Mouse (Mus musculus): ENCODE measurements around the gene Ncan.

Ncan gene

GRCm38 (mm10) chr8:70129309-70129952, 8.8 kb upstream of the Ncan start:
- DNase-seq (ENCODE audit: low read depth, low spot score) = no peak

GRCm38 (mm10) chr8:70128435-70128834, 7.8 kb upstream of the Ncan start:
- DNase-seq (ENCODE audit: low read depth, low spot score) = no peak

DNA sequence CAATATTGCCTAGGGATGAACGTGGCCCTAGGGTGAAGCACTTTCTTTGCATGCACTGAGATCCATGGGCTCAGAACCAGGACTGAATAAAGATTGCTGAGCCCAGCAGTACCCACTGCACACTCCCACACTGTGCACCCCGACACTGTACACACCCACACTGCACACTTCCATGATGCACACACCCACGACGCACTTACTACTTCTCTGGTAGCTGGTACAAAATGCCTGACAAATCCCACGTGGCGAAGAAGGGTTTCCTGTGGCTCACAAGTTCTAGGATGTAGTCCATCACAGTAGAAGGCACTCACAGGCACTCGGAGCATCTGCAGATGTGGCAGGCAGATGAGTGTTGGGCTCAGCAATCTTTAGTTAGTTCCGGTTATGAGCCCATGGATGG, 4.3 kb upstream of the Ncan start:
- DNase-seq (ENCODE audit: low read depth, low spot score) = no peak

DNA sequence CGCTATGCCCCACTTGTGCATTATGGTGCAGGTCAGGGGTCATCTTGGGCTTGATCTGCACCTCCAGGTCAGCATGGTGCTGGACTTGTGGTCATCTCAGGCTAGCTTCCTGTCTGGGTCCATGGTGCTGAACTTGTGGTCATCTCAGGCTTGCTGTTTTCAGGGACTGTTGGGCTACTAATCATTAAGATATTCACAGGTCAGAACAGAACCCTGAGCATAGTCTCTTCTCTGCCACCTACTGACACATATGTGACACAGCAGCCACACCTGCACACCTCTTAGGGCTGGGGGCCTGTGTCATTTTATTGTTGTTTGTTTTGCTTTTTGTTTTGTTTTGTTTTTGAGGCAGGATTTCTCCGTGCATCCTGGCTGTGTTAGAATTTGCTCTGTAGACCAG, 2.2 kb upstream of the Ncan start:
- DNase-seq (ENCODE audit: low read depth, low spot score) = no peak

GRCm38 (mm10) chr8:70118726-70119700, 1.7 kb downstream of the Ncan start:
- DNase-seq (ENCODE audit: low read depth, low spot score) = no peak

GRCm38 (mm10) chr8:70117611-70118010, 3.1 kb downstream of the Ncan start:
- DNase-seq (ENCODE audit: low read depth, low spot score) = no peak

- DNase-seq (ENCODE audit: low read depth, low spot score) = no peak
These were observed 5.8 kb downstream of the Ncan start for GRCm38 (mm10) chr8:70114892-70115291.

DNA sequence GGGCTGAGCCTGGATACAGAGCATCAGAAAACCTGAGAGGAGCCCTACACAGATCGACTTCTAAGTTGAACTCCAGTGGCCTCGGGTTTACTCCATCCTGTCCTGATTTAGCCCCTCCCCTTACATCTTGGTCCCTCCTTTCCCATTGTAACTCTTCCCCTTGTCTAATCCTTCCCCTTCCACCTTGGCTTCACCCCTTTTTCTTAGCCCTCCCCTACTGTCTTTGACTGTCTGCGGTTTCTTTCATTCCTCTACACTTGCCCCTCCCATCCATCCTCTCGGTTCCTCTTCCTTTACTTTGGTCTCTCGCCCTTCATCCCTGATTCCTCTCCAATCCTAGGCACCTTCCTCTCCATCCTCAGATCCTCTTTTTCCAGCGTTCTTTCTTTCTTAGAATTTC, 6.2 kb downstream of the Ncan start:
- DNase-seq (ENCODE audit: low read depth, low spot score) = no peak

GRCm38 (mm10) chr8:70112401-70113016, 8.2 kb downstream of the Ncan start:
- DNase-seq (ENCODE audit: low read depth, low spot score) = no peak

GRCm38 (mm10) chr8:70111192-70111795, 9.4 kb downstream of the Ncan start:
- no peak for DNase-seq (ENCODE audit: low read depth, low spot score)

DNA sequence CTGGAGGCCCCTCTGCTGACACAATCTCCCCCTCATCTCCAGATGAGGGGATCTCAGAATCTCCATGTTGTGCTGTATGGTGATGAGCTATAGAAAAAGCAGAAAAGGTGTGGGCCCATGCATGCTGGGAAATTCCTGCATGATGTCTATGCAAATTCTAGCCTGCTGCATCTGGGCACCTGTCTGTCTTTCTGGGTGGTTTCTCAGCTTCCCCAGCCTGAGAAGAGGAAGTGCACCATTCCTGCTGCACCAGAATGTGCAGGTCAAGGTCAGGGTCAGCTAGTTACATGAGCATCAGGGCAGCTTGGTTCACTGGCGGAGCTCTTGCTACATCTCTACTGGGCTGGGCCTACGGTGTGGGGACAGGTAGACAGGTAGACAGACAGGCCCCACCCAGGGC, 10.2 kb downstream of the Ncan start:
- DNase-seq (ENCODE audit: low read depth, low spot score) = no peak

GRCm38 (mm10) chr8:70104922-70105321, 15.8 kb downstream of the Ncan start:
- DNase-seq (ENCODE audit: low read depth, low spot score) = no peak

DNA sequence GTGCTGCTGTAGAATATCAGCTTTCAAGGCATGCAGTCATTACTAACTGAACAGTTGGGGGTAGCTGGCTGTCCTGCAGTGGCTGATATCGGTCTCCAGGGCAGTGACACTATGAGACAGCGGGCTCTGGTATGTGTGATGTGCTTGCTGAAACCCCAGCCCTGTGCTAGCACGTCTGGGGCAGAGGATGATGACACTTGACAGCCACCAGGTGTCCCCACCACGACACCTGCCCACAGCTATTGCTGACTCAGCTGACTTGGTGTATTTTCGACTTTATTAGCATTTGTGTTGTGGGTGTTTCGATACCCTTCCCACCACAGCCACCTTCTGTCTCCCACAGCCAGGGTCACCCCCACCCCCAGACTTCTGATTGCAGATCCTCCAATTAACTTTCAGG, 16.2 kb downstream of the Ncan start:
- no peak for DNase-seq (ENCODE audit: low read depth, low spot score)

DNA sequence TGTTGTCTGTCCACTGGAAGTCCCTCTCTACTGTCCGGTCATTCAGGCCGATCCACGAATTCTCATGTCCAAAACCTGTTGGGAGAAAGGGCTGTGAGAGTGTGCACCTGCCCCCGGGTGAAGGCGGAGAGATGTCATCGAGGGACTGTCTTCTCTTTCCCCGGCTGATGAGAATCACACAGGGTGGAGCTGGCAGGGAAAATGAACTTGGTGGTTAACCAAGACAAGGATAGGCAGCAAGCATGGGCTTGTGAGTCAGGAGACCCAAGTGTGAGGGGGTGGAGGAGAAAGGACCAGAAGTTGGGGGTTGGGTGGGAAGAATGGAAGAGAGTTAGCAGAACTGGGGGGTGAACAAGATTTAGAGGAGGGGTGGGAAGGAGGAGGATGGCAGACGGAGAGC, 20.4 kb downstream of the Ncan start:
- no peak for DNase-seq (ENCODE audit: low read depth, low spot score)

DNA sequence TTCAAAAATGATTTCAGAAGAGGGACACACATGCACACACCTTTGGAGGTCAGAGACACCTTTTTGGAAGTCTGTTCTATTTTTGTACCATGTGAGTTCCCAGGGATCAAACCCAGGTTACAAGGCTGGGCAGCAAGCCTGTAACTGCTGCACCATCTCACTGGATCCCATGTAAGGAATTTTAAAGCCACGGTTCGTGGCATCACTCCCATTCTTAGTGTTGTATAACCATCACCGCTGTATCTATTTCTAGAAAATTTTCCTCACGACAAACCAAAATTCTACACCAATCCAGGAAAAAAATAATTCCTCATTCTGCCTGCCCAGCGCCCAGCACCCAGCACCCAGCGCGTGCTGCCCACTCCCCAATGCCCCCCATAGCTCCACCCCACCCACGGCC, 21.4 kb downstream of the Ncan start:
- no peak for DNase-seq (ENCODE audit: low read depth, low spot score)

DNA sequence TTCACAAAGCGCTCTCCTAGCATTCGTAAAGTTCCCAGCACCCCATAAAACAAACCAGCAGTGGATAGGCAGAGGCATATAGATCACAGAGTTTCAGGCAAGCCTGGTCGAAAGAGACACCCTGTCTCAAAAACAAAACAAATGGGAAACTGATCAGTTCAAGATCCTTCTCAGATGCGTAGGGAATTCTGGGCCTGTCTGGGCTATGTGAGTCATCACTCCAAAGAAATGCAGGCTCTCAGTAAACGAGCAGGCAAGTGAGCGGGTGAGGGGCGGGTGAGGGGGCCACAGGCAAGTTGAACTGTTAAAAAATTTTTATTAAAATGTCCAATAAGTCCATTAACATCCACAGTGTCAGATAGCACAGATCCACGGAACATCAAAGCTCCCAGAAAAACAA, 27.9 kb downstream of the Ncan start:
- no peak for DNase-seq (ENCODE audit: low read depth, low spot score)

GRCm38 (mm10) chr8:70089296-70089960, 31.2 kb downstream of the Ncan start:
- no peak for DNase-seq (ENCODE audit: low read depth, low spot score)

GRCm38 (mm10) chr8:70087836-70088650, 32.6 kb downstream of the Ncan start:
- peak; percentile 41 for DNase-seq (ENCODE audit: low read depth, low spot score)

DNA sequence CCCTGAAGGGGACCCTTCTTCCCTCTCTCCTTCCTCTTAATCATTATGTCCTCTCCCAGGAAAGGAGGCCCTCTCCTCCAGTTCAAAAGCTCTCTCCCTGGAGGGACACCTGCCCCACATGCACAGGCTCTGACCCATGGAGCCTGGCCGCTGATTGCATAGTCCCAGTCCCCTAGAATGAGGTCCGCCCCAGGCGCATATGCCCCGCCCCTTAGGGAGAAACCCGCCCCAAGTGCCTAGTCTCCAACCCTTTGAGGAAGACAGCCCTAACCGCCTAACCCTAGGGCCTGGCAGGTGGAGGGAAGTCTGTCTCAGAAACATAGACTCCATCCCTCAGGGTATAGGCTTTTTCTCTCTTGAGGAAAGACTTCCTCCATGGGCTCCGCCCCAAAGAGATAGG, 33.4 kb downstream of the Ncan start:
- no peak for DNase-seq (ENCODE audit: low read depth, low spot score)

GRCm38 (mm10) chr8:70086151-70086550, 34.5 kb downstream of the Ncan start:
- DNase-seq (ENCODE audit: low read depth, low spot score) = no peak
